Comparison of ENCODE assay signal across 24 mouse cellular contexts in genomic region chr10:73514846-73515245, GRCm38 (mm10).
"Had no signal": no experiment of that assay in that cellular context is flagged by ENCODE, and none has a peak within 500 bp of the region (broad histone marks: within the 10 kb centered on the region; RNA-seq: fewer than 3 reads in every experiment).

No protein-coding gene starts in this region.

- H3K4me2 ChIP-seq: heart, embryonic 11.5 days; heart, embryonic 13.5 days; heart, embryonic 15.5 days; hindbrain, embryonic 14.5 days; intestine, embryonic 15.5 days; limb, embryonic 13.5 days; limb, embryonic 15.5 days; liver, embryonic 12.5 days had no signal

- DNase-seq: gastrocnemius, postnatal 14 days; gastrocnemius, postnatal 36 days; heart, adult 11 months; heart, adult 2 months; heart, postnatal 14 days; heart, postnatal 36 days; kidney, adult 18-20 months; kidney, adult 8-10 months; kidney, postnatal 10 days; kidney, postnatal 25 days; kidney, postnatal 4 days; left cerebral cortex, postnatal 4 days had no signal

- ATAC-seq: hindbrain, embryonic 16.5 days; inflammation-experienced regulatory T-cells, adult 6 months; intestine, embryonic 15.5 days; intestine, postnatal 0 days; liver, embryonic 12.5 days had no signal

- H3K27ac ChIP-seq: heart, adult 2 months; heart, embryonic 13.5 days; heart, embryonic 15.5 days; hindbrain, embryonic 14.5 days; intestine, embryonic 15.5 days; layer of hippocampus, adult 2 months; limb, embryonic 13.5 days; limb, embryonic 15.5 days; liver, embryonic 12.5 days had no signal

- H3K36me3 ChIP-seq: heart, embryonic 13.5 days; heart, embryonic 15.5 days; intestine, embryonic 15.5 days; limb, embryonic 13.5 days; limb, embryonic 15.5 days; liver, embryonic 12.5 days had no signal

- H3K9ac ChIP-seq: heart, embryonic 13.5 days; heart, embryonic 15.5 days; hindbrain, embryonic 14.5 days; intestine, embryonic 15.5 days; limb, embryonic 13.5 days; limb, embryonic 15.5 days; liver, embryonic 12.5 days had no signal

- H3K4me3 ChIP-seq: heart, adult 2 months; heart, embryonic 13.5 days; heart, embryonic 15.5 days; intestine, embryonic 15.5 days; layer of hippocampus, adult 2 months; limb, embryonic 13.5 days; limb, embryonic 15.5 days; liver, embryonic 12.5 days had no signal

- H3K9me3 ChIP-seq: heart, embryonic 13.5 days; heart, embryonic 15.5 days; intestine, embryonic 15.5 days; limb, embryonic 13.5 days; limb, embryonic 15.5 days; liver, embryonic 12.5 days had no signal

- H3K4me1 ChIP-seq: heart, embryonic 13.5 days; heart, embryonic 15.5 days; intestine, embryonic 15.5 days; limb, embryonic 15.5 days; liver, embryonic 12.5 days had no signal

- H3K27me3 ChIP-seq: heart, embryonic 13.5 days; heart, embryonic 15.5 days; intestine, embryonic 15.5 days; limb, embryonic 13.5 days; limb, embryonic 15.5 days; liver, embryonic 12.5 days had no signal
